Mouse (Mus musculus): ENCODE measurements at regions not wholly inside any gene's neighbourhood (a gene's known extent, or its start where the extent isn't known, plus 50 kb on each side); places are given as distances from the start of the nearest gene placed in this dataset.

- TF ChIP-seq CTCF (IDR thresholded peaks at IDR 0.05; ENCODE audit: extremely low read depth, insufficient read depth, insufficient read length, insufficient replicate concordance) (no peak), POLR2A (IDR thresholded peaks at IDR 0.05; ENCODE audit: low read depth, low read length) (no peak)
Observed at GRCm38 (mm10) chr2:148503143-148503854, 59.9 kb upstream of the Cd93 start.

All from spleen, adult 2 months (tissue).